Mouse (Mus musculus) cerebellum, adult 2 months (tissue): Measurements from ENCODE around the gene Hyal2. TPM values are rescaled to one million over a fixed set of nuclear protein-coding genes. Genes with fewer than 3 reads are reported as not detected.

Experiments
- DNase-seq, 2 experiments: peaks; one replicate each; pipeline ENCODE4 v3.0.0; 2021
- H3K27ac ChIP-seq: fragments of 200-500 bp; 2 replicates; pipeline ENCODE4 v1.5.1; 2012; ENCODE audit warnings: low read length, control low read depth, inconsistent platforms; ENCODE audit not compliant: insufficient read depth
- H3K27me3 ChIP-seq: fragments of 200-500 bp; 2 replicates; pipeline ENCODE4 v1.6.1; 2012; ENCODE audit warnings: inconsistent platforms, mild to moderate bottlenecking, low read length, moderate library complexity; ENCODE audit not compliant: control insufficient read depth, insufficient read depth
- H3K4me1 ChIP-seq: fragments of 200-500 bp; 2 replicates; pipeline ENCODE4 v1.6.1; 2011; ENCODE audit warnings: low read length; ENCODE audit not compliant: control insufficient read depth, insufficient read depth
- H3K4me3 ChIP-seq: fragments of 200-500 bp; replicated peaks from 2 replicates; pipeline ENCODE3; 2011; ENCODE audit warnings: mild to moderate bottlenecking, low read depth, low read length, control low read depth; ENCODE audit not compliant: insufficient read depth
- CTCF ChIP-seq: fragments of 200-500 bp; IDR thresholded peaks from 2 replicates; pipeline ENCODE4 v1.5.1; 2011; ENCODE audit warnings: low read depth, mild to moderate bottlenecking, control low read depth, low read length, moderate library complexity, borderline replicate concordance; ENCODE audit not compliant: insufficient read depth
- POLR2A ChIP-seq: fragments of 200-500 bp; IDR thresholded peaks from 2 replicates; pipeline ENCODE4 v1.6.1; 2011; ENCODE audit warnings: low read length, control low read depth, borderline replicate concordance; ENCODE audit not compliant: insufficient read depth
- WGBS: fragments of 180-500 bp; shearing (Covaris S2); methylation state at CpG from one replicate; pipeline ENCODE4 v1.1.7; 2018; 5-methylcytosine and 5-hydroxymethylcytosine counted together
- polyA plus RNA-seq: library from polyadenylated mRNA; depleted of rRNA; stranded (reverse); fragments of >200 nt; gene quantifications from 2 replicates; pipeline ENCODE4 v1.2.3, GENCODE M21; 2012

The Hyal2 gene
- polyA plus RNA-seq, 1 experiment = 11.9 TPM

DNA sequence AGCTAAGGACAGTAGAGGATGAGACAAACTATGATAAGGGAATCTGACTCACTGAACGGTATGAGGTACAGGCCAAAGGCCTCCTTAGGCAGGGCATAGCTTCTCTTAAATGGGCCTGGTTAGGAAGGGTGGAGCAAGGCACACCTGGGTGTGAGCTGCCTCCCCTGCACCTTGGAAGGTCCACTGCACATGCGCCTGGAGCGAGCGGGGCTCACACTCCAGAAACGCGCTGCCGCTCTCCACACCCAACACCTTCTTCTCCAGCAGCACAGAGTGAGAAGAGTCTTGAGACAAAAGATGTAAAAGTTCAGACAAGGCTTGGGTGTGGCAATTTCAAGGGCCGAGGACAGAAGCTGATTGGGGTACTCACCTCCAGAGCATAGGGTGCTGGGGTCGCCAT, 31.7 kb downstream of the Hyal2 start:
- Histone ChIP-seq H3K4me3 (no peak overlapping the region), H3K27me3 (no peaks in the 10 kb centered on the region), H3K4me1 (peaks cover 10% of the 10 kb centered on the region), H3K27ac (no peak overlapping the region)
- TF ChIP-seq POLR2A (no peak), CTCF (no peak)
- no peak for DNase-seq
- 94% methylated on average over 9 of the region's 9 CpGs for WGBS

DNA sequence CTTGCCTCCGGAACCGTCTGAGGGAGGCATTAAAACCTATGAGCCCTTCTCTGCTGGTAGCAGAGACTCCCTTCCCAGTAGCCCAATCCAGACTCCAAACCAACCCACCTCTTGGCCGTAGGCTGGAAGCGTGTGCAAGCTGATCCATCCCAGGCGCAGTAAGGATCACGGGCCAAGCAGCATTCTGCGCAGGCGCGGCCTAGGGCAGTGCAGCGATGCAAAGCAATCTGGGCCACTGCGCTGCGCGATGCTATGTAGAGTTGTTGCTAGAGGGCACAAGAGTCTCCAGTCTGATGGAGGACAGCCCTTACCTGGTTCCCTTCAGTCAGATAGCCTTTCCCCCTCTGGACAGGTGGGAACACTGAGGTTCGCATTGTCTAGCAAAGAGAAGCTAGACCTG, 32.1 kb downstream of the Hyal2 start:
- H3K27ac ChIP-seq = no peak overlapping the region
- 65% methylated on average over 14 of the region's 14 CpGs for WGBS
- TF ChIP-seq POLR2A (no peak), CTCF (no peak)
- no peaks in the 10 kb centered on the region for H3K27me3 ChIP-seq
- H3K4me3 ChIP-seq = no peak overlapping the region
- H3K4me1 ChIP-seq = peaks cover 10% of the 10 kb centered on the region
- DNase-seq = peak; percentile 60 to 73

DNA sequence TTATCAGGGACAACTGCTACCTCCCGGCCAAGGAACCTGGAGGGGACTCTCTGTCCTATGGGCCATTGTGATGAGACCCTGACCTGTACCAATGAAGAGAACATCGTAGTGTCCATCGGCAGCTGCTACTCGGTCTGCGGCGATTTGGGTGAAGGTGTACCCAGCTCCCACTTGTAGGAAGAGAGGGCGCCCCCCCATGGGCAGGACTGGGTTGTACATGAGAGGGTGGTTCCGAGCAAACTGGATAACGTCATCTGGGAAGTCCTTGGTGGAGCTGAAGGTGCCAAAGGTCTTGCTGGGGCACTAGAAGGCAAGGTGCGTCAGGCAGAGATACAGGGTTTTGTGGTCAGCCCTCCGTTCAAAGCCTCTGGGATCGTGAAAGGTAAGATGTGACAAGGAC, 33.0 kb downstream of the Hyal2 start:
- Histone ChIP-seq H3K4me1 (peaks cover 10% of the 10 kb centered on the region), H3K27me3 (no peaks in the 10 kb centered on the region), H3K4me3 (no peak overlapping the region), H3K27ac (no peak overlapping the region)
- WGBS = 79% methylated on average over 12 of the region's 12 CpGs
- DNase-seq = peak in 1 of 2 experiments; percentile 44
- TF ChIP-seq CTCF (peak; percentile 29; the same call in 1 of the 2 replicates), POLR2A (no peak)

DNA sequence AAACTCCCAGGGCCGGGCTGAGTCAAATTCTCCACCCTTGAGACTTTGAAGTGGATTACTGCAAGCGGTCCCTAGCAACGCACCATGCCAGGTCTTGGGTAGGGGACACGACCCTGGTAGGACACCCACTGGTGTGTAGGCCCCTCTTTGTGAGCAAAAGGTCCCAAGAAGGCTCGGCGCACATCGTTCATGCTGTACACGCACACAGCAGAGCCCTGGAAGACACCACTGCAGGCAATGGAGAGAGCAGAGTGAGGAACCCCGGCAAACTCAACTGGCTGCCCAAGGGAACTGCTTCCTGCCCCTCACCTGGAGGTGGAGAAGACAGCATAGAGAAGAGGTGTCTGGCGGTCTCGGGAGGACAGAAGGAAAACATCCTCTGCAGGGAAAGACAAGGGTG, 33.5 kb downstream of the Hyal2 start:
- Histone ChIP-seq H3K4me1 (peaks cover 10% of the 10 kb centered on the region), H3K27me3 (no peaks in the 10 kb centered on the region), H3K4me3 (no peak overlapping the region), H3K27ac (no peak overlapping the region)
- WGBS = 84% methylated on average over 11 of the region's 11 CpGs
- DNase-seq = no peak
- TF ChIP-seq POLR2A (no peak), CTCF (no peak)

DNA sequence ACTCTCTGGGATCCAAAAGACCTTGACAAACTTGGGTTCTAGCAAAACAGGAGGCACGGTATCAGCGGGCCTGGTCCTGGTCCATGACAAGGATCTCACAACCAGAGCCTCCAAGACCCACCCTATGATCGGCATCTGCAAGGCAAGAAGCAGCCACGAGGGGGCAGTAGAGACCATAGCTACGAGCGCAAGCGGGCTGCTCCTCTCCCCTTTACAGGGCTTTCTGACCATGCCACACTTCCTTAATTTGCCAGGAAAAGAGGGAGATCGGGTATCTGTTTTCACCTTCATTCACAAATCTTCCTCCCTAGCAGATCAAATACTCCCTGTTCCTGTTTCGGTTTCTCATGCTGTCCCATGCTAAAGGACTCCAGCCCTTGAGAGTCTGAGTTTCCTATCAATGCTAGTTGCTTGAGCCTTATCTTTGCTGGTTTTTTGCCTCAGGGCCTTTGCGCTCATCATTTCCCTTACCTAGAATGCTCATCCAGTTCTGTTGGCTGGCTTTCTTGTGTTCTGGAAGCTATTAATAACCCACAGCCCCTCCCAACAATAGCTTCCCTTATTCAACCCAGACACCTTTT, 34.4 kb downstream of the Hyal2 start:
- H3K4me1 ChIP-seq = peaks cover 2% of the 10 kb centered on the region; the same call in 1 of the 2 replicates
- no peak overlapping the region for H3K4me3 ChIP-seq
- WGBS = 10% methylated on average over 10 of the region's 10 CpGs
- no peak overlapping the region for H3K27ac ChIP-seq
- H3K27me3 ChIP-seq = no peaks in the 10 kb centered on the region
- peak; percentile 83 to 95 for DNase-seq
- peak; percentile 98 for TF ChIP-seq CTCF
- TF ChIP-seq POLR2A = no peak

DNA sequence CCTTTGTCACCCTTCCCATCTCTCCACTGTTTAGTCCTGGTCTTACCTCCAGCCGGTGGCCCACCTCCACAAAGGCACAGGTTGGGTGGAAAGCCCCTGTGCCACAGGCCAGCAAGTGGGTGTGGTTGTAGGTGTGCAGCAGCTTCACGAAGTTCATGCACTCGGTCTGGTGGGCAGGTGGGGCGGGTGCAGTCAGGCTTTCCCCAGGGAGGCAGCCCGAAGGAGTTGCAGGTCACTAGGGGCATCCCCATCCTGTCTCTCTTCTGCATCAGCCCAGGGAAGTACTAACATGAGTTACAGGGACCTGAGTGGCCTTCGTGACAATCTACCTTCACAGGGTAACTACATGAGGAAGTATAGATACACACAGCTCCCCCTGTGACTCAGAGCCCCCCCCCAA, 35.5 kb downstream of the Hyal2 start:
- no peak for DNase-seq
- WGBS = 84% methylated on average over 6 of the region's 6 CpGs
- Histone ChIP-seq H3K27me3 (no peaks in the 10 kb centered on the region), H3K4me3 (no peak overlapping the region), H3K4me1 (no peaks in the 10 kb centered on the region), H3K27ac (no peak overlapping the region)
- no peak for TF ChIP-seq POLR2A
- TF ChIP-seq CTCF = no peak

DNA sequence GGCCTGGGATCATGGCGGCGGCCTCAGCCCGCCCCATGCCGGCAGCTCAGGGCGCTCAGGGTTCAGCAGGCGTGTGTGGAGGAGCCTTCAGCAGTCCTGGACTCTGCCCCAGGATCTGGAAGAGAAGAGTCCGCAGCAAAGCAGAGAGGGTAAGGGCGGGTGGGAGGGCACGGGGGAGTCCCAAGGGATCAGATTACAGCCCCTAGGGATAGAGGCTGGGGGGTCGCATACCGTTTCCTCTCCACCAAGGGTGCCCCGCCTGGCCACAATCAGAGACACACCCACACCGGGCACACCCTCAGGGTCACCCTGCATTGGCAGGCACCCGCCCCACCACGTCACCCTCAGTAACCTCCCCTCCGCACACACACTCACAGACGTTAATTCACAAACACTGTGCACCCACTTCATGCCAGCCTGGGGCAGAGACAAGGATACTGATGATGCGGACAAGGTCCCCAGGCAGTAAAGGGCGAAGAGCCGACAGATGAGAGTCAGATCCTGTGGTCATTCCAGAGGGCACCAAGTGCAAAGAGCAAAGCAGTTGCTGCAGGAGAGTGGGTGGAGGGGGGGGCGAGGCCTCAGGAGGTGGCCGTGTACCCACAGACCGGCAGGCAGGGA, 37.4 kb downstream of the Hyal2 start:
- Histone ChIP-seq H3K27me3 (no peaks in the 10 kb centered on the region), H3K27ac (no peak overlapping the region), H3K4me1 (no peaks in the 10 kb centered on the region), H3K4me3 (no peak overlapping the region)
- WGBS = 53% methylated on average over 23 of the region's 23 CpGs
- TF ChIP-seq POLR2A (no peak), CTCF (no peak)
- DNase-seq = no peak

DNA sequence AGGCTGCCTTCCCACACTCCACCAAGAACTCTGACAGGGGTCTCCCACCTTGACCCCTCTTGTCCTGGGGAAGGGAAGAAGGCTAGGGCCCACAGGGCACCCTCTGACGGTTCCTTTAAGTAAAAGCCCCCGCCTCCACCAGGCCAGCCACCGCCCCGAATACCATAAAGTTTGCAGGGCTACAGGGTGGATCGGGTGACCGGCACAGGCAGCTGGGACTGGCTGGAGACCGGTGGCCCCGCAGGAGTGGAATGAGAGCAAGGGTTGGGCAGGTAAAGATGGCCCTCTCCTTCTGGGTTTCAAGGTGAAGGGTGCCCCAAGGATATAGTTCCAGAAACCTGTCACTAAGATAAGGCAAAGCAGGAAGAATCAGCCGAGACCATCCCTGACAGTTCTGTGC, 38.8 kb downstream of the Hyal2 start:
- peaks cover 2% of the 10 kb centered on the region; the same call in 1 of the 2 replicates for H3K4me1 ChIP-seq
- DNase-seq = no peak
- TF ChIP-seq CTCF = no peak
- TF ChIP-seq POLR2A = no peak
- no peaks in the 10 kb centered on the region for H3K27me3 ChIP-seq
- H3K4me3 ChIP-seq = no peak overlapping the region
- no peak overlapping the region for H3K27ac ChIP-seq
- 48% methylated on average over 9 of the region's 9 CpGs for WGBS

DNA sequence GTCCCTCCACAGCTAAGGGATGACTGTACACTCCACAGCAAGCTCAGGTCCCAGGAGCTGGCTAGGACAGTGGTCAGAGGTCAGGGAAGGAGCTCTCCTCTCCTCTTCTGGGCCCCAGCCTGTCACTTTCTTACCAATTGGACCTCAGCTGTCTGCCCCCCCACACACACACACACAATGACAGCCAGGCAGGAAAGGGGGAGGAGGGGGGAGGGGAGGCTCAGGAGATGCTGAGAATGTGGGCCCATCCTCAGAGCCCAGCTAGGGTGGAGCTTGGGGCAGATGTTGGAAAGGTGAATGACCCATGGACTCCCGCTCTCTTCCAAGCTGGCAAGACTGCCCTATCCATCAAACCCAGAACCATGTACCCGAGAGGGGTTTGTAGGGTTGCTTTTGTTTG, 39.3 kb downstream of the Hyal2 start:
- Histone ChIP-seq H3K27ac (no peak overlapping the region), H3K4me1 (peaks cover 6% of the 10 kb centered on the region), H3K4me3 (no peak overlapping the region), H3K27me3 (no peaks in the 10 kb centered on the region)
- no peak for DNase-seq
- 81% methylated on average over 2 of the region's 2 CpGs for WGBS
- TF ChIP-seq POLR2A = no peak
- TF ChIP-seq CTCF = no peak
